Mouse (Mus musculus): ENCODE results near the gene BC049352.

BC049352 gene

DNA sequence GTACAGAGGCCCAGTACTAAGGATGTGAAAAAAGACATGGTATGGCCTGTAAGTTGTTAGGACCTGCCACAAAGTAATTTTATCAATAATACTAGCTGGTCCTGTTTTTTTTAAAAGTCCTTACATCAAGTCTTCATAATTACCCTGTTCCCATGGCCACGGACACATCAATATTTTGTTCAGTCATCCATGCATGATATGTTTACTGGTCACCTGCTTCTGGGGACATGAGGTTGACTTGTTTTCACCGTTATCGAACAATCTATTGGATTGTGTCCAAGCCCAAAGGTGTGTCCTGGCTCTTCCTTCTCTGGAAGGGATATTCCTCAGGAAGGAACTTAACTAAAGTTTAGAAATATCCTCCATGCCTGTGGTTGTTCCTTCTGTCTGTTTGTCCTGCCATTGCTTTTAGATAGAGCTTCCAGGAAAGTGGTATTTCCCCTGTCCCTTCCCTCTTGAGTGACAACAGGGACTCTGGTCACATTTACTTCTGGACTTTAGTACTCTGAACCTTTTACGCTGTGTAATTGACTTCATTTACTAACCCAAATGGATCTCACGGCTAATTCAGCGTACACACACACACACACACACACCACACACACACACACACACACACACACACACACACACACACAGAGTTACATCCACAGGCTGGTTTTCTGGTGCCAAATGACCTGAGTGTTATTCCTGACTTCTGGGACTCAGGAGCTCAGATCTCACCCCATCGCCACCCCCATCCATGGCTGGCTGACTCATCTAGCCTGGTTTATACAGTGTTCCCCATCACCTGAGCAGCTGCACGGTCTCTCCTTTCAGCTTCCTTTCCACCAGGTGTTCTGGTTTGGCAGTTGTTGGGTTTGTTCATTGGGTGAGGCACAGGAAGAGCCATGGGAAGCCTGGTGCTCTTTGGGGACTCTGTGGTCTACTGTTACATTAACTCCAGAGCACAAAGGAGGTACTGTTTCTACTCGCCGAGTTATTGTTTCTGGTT, 7.1 kb downstream of the BC049352 start:
- no peak for DNase-seq (ENCODE audit: extremely low read depth, low read depth)

DNA sequence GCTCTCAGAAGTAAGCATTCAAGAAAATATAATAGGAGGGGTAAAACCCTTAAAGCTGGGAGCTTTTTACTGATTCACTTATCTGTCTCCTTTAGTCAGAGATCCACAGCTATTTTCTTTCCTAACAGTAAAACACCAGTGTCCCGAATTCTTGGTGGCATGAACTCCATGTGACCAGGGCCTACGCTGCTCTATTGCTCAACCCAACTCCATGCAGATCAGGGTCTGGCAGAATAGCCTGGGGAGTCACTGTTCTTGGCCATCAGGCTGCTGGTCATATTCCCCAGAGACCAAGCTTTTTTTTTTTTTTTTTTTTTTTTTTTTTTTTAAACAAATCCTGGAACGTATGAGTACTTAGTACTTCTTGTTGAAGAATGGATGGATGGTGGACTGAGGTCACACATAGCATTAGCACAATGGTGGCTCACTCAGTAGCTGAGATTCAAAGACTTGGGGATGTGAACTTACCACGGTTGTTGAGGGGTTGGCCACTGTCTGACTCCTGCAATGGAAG, 7.9 kb downstream of the BC049352 start:
- DNase-seq (ENCODE audit: extremely low read depth, low read depth) = no peak

GRCm38 (mm10) chr9:45195468-45195867, 13.7 kb downstream of the BC049352 start:
- DNase-seq (ENCODE audit: extremely low read depth, low read depth) = no peak

DNA sequence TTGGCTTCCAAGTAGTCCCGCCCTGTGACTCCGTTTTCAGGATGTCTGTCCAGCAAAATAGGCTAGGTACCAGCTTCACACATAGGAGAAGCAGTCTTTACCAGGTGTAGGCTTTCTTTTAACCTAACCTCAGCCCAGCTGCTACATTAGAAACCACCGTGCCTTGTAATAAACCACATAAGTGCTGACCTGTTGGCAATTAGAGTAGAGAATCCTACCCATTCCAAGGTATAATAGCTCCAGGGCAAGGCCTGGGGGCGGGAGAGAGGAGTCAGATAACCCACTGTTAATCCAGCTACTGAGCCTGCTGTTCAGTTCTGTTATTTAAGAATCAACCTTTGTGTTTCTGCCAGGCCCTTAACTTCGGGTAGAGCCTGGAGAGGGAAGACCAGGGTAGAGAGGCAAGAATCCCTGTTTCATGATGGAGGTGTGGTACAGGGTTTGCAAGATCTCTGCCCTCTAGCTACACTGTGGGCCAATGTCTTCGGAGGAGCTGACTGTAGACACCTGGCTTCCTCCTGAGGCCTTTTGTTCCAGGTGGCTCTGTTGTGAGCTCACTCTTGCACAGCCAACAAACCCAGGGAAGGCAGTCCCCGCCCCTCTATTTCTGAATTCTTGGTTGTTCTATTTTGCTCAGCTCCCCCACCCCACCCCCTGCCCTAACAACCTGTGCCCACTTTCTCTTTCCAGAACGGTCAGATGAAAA, 14.5 kb downstream of the BC049352 start:
- no peak for DNase-seq (ENCODE audit: extremely low read depth, low read depth)

- DNase-seq (ENCODE audit: extremely low read depth, low read depth) = no peak
Measured at GRCm38 (mm10) chr9:45197549-45197948, 15.7 kb downstream of the BC049352 start.

DNA sequence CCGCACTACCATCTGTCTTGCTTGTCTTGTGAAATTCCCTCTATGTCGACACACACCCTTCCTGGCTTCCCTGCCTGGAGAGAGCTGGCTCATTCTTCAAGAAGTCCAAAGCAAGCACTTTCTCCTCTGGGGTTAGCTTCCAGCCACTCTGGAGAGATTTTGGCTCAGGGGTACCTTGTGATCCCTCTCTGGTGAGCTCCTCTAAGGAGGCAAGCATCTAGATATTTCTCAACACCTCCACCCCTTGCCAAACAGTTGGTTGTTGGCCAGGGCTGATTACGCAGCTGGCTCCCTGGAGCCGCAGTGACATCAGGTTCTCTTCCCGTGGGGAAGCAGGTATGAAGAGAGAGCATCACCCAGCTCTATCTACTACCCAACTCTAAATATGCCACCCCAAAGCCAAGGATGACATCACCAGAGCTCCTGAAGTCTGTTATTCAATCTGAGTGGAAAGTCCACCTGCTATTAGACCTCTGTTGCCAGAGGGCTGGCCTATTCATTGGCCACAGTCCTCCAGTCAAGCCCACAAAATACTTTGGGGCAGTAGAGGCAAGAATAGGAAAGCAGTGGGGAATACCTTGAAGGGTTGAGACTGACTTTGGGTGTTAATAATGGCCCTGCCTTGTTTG, 19.6 kb downstream of the BC049352 start:
- no peak for DNase-seq (ENCODE audit: extremely low read depth, low read depth)

- DNase-seq (ENCODE audit: extremely low read depth, low read depth) = no peak
Measured at GRCm38 (mm10) chr9:45202021-45202798, 20.4 kb downstream of the BC049352 start.

DNA sequence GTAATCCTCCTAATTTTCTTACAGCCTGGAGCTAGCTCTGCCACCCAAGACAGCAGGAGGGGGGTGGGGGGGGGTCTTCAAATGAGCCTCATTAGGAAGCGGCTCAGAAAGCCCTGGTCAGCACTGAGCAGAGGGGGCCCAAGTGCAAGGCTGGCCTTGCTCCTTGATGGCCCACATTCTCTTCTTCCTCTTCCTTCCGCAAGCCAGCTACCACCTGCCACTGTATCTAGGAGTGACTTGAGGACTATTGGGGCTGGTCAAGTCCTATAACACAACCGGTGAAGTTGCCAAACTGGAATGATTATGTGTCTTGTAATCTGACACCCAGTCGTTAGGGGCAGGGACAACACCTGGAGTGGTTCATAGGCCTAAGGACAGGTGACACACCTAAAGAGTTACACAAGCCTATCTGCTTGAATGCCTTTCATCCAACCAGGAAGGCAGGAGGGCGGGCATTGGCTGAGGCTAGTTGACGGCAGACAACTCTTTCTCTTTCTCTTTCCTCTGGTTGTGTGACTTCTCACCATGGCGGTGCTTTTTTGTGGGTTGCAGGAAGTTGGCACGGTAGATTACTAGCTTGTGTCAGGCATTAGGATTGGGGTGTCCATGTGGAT, 22.1 kb downstream of the BC049352 start, which contains the start of gene Tmprss4:
Tmprss4 (minus strand) TSS at position 296 of the 614 bp plus-strand sequence.
- DNase-seq (ENCODE audit: extremely low read depth, low read depth) = no peak

DNA sequence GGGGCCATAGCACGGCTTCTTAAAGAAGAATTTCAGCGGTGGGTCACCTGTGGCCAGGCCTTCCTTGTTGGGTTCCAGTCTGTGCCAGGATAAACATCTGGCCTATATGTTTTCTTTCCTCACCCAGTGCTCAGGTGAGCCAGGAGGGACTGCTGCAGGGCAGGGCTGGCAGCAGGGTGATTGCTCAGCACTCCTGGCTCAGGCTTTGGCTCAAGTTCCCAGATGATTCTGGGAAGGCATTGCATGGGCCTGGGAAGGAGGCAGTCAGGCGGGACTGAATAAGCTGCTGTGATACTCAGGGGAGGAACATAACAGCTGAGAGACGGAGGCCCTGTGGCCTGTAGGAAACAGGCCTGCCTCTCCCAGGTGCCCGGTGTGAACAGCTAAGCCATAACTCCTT, 23.3 kb downstream of the BC049352 start:
- no peak for DNase-seq (ENCODE audit: extremely low read depth, low read depth)

- no peak for DNase-seq (ENCODE audit: extremely low read depth, low read depth)
Measured at GRCm38 (mm10) chr9:45206121-45206520, 24.3 kb downstream of the BC049352 start.

GRCm38 (mm10) chr9:45207015-45207743, 25.4 kb downstream of the BC049352 start:
- DNase-seq (ENCODE audit: extremely low read depth, low read depth) = peak; percentile 75

- DNase-seq (ENCODE audit: extremely low read depth, low read depth) = no peak
Measured at GRCm38 (mm10) chr9:45212001-45212400, 30.2 kb downstream of the BC049352 start.

- DNase-seq (ENCODE audit: extremely low read depth, low read depth) = no peak
Measured at GRCm38 (mm10) chr9:45215526-45216179, 33.8 kb downstream of the BC049352 start.

DNA sequence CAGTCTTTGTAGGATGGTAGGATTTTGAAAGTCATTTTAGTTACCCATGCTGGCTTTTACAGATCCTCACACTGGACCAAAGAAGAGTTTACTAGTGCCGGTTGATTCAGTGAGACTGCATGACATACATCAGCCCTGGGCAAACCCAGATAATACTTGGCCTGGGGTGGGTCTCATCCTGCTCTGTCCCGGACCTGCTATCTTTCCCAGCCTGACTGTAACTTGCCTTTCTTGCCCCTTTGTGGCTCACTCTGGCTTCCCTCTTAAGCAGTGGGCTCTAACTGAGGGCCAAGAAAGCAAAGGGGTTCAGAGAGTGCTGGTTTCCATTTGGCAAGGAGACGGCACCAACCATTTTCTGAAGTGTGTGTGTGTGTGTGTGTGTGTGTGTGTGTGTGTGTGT, 37.8 kb downstream of the BC049352 start:
- no peak for DNase-seq (ENCODE audit: extremely low read depth, low read depth)

DNA sequence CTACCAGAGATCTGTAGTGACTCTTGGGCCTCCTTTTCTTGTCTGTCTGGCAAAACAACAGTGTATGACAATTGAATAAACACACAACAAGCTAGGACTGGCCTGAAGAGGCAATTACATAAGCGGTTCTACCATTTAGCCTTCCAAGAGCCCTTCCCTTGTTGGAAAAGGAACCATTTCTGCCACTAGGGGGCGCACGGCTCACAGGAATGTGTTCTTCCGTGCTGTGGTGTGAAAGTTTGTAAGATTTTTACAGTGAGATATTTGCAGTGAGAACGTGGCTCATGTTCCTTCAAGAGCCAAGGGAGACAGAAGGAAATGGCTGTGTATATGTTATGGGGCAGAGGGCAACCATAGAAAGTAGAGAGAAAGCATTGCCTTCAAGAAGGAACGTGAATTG, 39.8 kb downstream of the BC049352 start:
- DNase-seq (ENCODE audit: extremely low read depth, low read depth) = peak; percentile 68

DNA sequence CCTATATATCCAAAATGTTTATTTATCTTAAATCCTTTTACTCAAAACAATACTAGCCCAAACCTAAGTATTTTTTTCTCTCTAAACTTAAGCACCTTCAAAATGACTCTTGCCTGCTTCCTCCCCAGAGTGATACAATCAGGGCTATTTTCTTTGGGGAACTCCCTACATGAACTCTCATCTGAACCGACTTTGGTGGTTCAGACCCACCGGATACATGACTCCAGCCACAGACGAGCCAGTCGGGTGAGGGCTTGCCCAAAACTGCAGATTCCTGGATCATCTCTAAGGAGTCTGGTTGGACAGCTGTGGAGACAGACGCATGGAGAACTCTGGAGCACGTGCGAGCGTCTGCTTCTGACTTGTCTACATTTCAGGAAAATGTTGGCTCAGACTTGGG, 47.6 kb downstream of the BC049352 start:
- no peak for DNase-seq (ENCODE audit: extremely low read depth, low read depth)

DNA sequence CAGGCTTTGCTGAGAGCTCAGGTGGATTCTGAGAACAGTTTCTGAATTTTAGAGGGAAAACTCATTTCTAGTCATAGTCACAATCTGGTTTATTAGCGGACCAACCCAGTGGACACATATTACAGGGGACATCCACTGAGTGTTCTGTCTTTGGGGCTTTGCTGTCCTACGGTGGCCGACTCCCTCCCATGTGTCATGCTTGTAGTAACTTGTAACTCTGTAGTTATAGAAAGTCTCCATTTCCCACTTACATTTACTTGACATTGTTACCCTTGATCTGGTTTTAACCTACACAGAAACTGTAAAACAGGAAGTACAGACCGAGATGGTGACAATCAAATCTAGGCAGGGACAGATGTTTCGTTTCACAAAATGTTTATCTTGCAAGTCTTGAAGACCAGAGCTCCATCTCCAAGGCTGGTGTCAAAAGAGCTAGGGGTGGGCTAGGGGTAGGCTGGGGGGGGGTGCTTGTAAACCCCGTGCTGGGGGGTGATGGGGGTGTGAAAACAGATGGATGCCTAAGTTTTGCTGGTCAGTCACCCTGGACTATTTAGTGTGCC, 53.9 kb downstream of the BC049352 start:
- DNase-seq (ENCODE audit: extremely low read depth, low read depth) = peak; percentile 81

DNA sequence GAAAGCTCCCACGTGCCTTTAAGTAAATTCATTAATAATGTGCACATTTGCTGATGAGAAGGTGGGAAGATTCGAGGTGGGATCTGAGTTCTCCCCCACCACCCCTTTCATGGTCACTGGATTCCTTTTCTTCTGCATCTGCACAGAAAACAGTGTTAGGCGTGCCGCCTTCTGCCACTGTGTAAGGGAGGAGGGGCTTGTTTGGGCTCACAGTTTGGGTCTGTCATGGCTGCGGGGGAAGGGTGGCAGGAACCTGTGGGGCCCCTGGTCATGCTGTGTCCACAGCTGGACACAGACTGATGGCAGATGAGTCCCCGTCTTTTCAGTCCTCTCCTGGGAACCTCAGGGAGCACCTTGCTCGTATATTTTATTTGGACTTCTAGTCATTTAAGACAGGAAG, 54.9 kb downstream of the BC049352 start:
- DNase-seq (ENCODE audit: extremely low read depth, low read depth) = no peak

- DNase-seq (ENCODE audit: extremely low read depth, low read depth) = no peak
Measured at GRCm38 (mm10) chr9:45241397-45241796, 59.6 kb downstream of the BC049352 start.
